Mouse (Mus musculus) Patski (cell line): Measurements from ENCODE around the gene 1810013L24Rik. TPM values are rescaled to one million over a fixed set of nuclear protein-coding genes. Genes with fewer than 3 reads are reported as not detected.

Experiments
- ATAC-seq: fragments of 100-300 bp; one replicate; pipeline ENCODE4 v1.8.0; 2021
- CTCF ChIA-PET: fragments of 350-600 bp; sonication (Branson Sonifier 250); formaldehyde crosslinking; loops from one replicate; lab custom pipeline; 2022; ENCODE audit warnings: inconsistent platforms; lab: Charles Lee
- POLR2A ChIA-PET: fragments of 350-600 bp; sonication (Branson Sonifier 250); formaldehyde crosslinking; loops from one replicate; lab custom pipeline; 2022; ENCODE audit warnings: antibody characterized with exemption, inconsistent platforms; lab: Charles Lee
- DNase-seq: peaks from one replicate; pipeline ENCODE4 v3.0.0-alpha.2; 2011; ENCODE audit warnings: low read depth, low spot score
- H3K27me3 ChIP-seq: fragments of 371-371 bp; one replicate; pipeline ENCODE4 v1.5.1; 2021
- CTCF ChIP-seq: fragments of 100-300 bp; IDR thresholded peaks from one replicate; pipeline ENCODE4 v1.5.1; 2021
- in situ Hi-C: fragments of 300-500 bp; cut with MboI; formaldehyde crosslinking; loops from 3 replicates; pipeline ENCODE4 v1.11.1; 2018; ENCODE audit warnings: low pct_unique_long_range_greater_than_20kb, mixed read lengths
- polyA plus RNA-seq: library from polyadenylated mRNA; unstranded; gene quantifications from one replicate; pipeline ENCODE4 v1.2.3, GENCODE M21; 2021

The 1810013L24Rik gene
- polyA plus RNA-seq, 1 experiment from 2014 or later = 50.3 TPM

GRCm38 (mm10) chr16:8855143-8855542 lies 25.2 kb downstream of the 1810013L24Rik start:
- no peaks in the 10 kb centered on the region for H3K27me3 ChIP-seq
- in situ Hi-C loops = no loop called here
- DNase-seq (no peak), ATAC-seq (no peak)
- CTCF ChIA-PET = no interaction called here
- POLR2A ChIA-PET = interaction anchor here (0.7 kb wide), 1 partner anchor 13 kb away, joined by 3 read pairs; no protein-coding TSS in a partner anchor
- TF ChIP-seq CTCF = no peak

- ChIA-PET POLR2A (no interaction called here), CTCF (no interaction called here)
- TF ChIP-seq CTCF = no peak
- H3K27me3 ChIP-seq = no peaks in the 10 kb centered on the region
- in situ Hi-C loops = no loop called here
- DNase-seq (no peak), ATAC-seq (no peak)
Observed at GRCm38 (mm10) chr16:8856820-8857219, 26.9 kb downstream of the 1810013L24Rik start.

GRCm38 (mm10) chr16:8862336-8862987 lies 32.6 kb downstream of the 1810013L24Rik start:
- in situ Hi-C loops = no loop called here
- DNase-seq (no peak), ATAC-seq (peak; percentile 92)
- no peak for TF ChIP-seq CTCF
- H3K27me3 ChIP-seq = no peaks in the 10 kb centered on the region
- CTCF ChIA-PET = interaction anchor here (1.6 to 3.1 kb wide), 2 partner anchors 13 to 55 kb away, joined by 5 to 15 read pairs; no protein-coding TSS in a partner anchor
- POLR2A ChIA-PET = interaction anchor here (1.2 kb wide), 1 partner anchor 129 kb away, joined by 3 read pairs; no protein-coding TSS in a partner anchor

- TF ChIP-seq CTCF = no peak
- in situ Hi-C loops = no loop called here
- H3K27me3 ChIP-seq = no peaks in the 10 kb centered on the region
- ATAC-seq (peak; percentile 15), DNase-seq (no peak)
- POLR2A ChIA-PET = interaction anchor here (1.0 kb wide), 1 partner anchor 33 kb away, joined by 3 read pairs; no protein-coding TSS in a partner anchor
- CTCF ChIA-PET = interaction anchor here (1.3 to 3.1 kb wide), 2 partner anchors 15 to 58 kb away, joined by 3 to 15 read pairs; no protein-coding TSS in a partner anchor
Observed at GRCm38 (mm10) chr16:8864223-8864631, 34.3 kb downstream of the 1810013L24Rik start.

GRCm38 (mm10) chr16:8867406-8867955 lies 37.6 kb downstream of the 1810013L24Rik start:
- CTCF ChIA-PET = interaction anchor here (1.0 to 1.3 kb wide), 2 partner anchors 61 to 181 kb away, joined by 3 to 5 read pairs; no protein-coding TSS in a partner anchor
- POLR2A ChIA-PET = interaction anchor here (1.3 kb wide), 1 partner anchor 13 kb away, joined by 3 read pairs; no protein-coding TSS in a partner anchor
- in situ Hi-C loops = loop anchor here (5.0 kb wide), 3 partner anchors 45 to 375 kb away; no protein-coding TSS in a partner anchor
- ATAC-seq (no peak), DNase-seq (no peak)
- no peak for TF ChIP-seq CTCF
- H3K27me3 ChIP-seq = no peaks in the 10 kb centered on the region

- no peak for DNase-seq
- ChIA-PET POLR2A (interaction anchor here (0.6 to 1.3 kb wide), 2 partner anchors 14 to 38 kb away, joined by 3 read pairs; no protein-coding TSS in a partner anchor), CTCF (interaction anchor here (1.0 to 1.3 kb wide), 3 partner anchors 15 to 182 kb away, joined by 3 to 8 read pairs (median 3); no protein-coding TSS in a partner anchor)
- no peak for ATAC-seq
- no peak for TF ChIP-seq CTCF
- in situ Hi-C loops = loop anchor here (5.0 kb wide), 3 partner anchors 46 to 376 kb away; no protein-coding TSS in a partner anchor
- no peaks in the 10 kb centered on the region for H3K27me3 ChIP-seq
Observed at GRCm38 (mm10) chr16:8868506-8868905, 38.6 kb downstream of the 1810013L24Rik start.

GRCm38 (mm10) chr16:8869715-8870114 lies 39.8 kb downstream of the 1810013L24Rik start:
- in situ Hi-C loops = loop anchor here (5.0 kb wide), 4 partner anchors 47 to 457 kb away; no protein-coding TSS in a partner anchor
- POLR2A ChIA-PET = no interaction called here
- ATAC-seq (peak; percentile 74), DNase-seq (no peak)
- no peaks in the 10 kb centered on the region for H3K27me3 ChIP-seq
- CTCF ChIA-PET = interaction anchor here (0.8 to 1.8 kb wide), 3 partner anchors 38 to 183 kb away, joined by 3 to 8 read pairs (median 7); no protein-coding TSS in a partner anchor
- peak; percentile 92 for TF ChIP-seq CTCF

- in situ Hi-C loops = loop anchor here (5.0 kb wide), 1 partner anchor 459 kb away; no protein-coding TSS in a partner anchor
Observed at GRCm38 (mm10) chr16:8871376-8871775, 41.5 kb downstream of the 1810013L24Rik start.

GRCm38 (mm10) chr16:8872019-8872418 lies 42.1 kb downstream of the 1810013L24Rik start:
- H3K27me3 ChIP-seq = no peaks in the 10 kb centered on the region
- ChIA-PET POLR2A (no interaction called here), CTCF (interaction anchor here (1.0 to 2.0 kb wide), 2 partner anchors 103 to 186 kb away, joined by 4 read pairs; no protein-coding TSS in a partner anchor)
- in situ Hi-C loops = loop anchor here (5.0 kb wide), 1 partner anchor 460 kb away; no protein-coding TSS in a partner anchor
- no peak for ATAC-seq
- TF ChIP-seq CTCF = peak; percentile 29
- no peak for DNase-seq

More at GRCm38 (mm10) chr16:8871376-8871775, 41.5 kb downstream of the 1810013L24Rik start:
- TF ChIP-seq CTCF = no peak
- ATAC-seq (no peak), DNase-seq (no peak)
- no peaks in the 10 kb centered on the region for H3K27me3 ChIP-seq
- CTCF ChIA-PET = interaction anchor here (1.0 to 1.8 kb wide), 2 partner anchors 102 to 184 kb away, joined by 4 to 8 read pairs; no protein-coding TSS in a partner anchor
- POLR2A ChIA-PET = no interaction called here

- no peak for TF ChIP-seq CTCF
- ATAC-seq = no peak
- ChIA-PET POLR2A (no interaction called here), CTCF (interaction anchor here (1.0 to 2.0 kb wide), 2 partner anchors 103 to 187 kb away, joined by 4 read pairs; no protein-coding TSS in a partner anchor)
- H3K27me3 ChIP-seq = no peaks in the 10 kb centered on the region
- no peak for DNase-seq
- in situ Hi-C loops = loop anchor here (5.0 kb wide), 1 partner anchor 460 kb away; no protein-coding TSS in a partner anchor
Observed at GRCm38 (mm10) chr16:8872486-8872885, 42.6 kb downstream of the 1810013L24Rik start.
